Mouse (Mus musculus): ENCODE measurements around the gene Camkmt. TPM values are rescaled to one million over a fixed set of nuclear protein-coding genes. Genes with fewer than 3 reads are reported as not detected.

The Camkmt gene
- polyA plus RNA-seq, 1 experiment from 2014 or later, result 16.4 TPM

GRCm38 (mm10) chr17:85461577-85461976 lies 371.2 kb downstream of the Camkmt start:
- WGBS, result 51% methylated on average over 3 of the region's 3 CpGs
- no peak for ATAC-seq
- H3K9me3 ChIP-seq (ENCODE audit: control insufficient read depth, low read length), result no peaks in the 10 kb centered on the region
- H3K27me3 ChIP-seq (replicated peaks; ENCODE audit: control insufficient read depth, insufficient read depth, low read length), result peaks cover 59% of the 10 kb centered on the region
- no peak overlapping the region for H3K9ac ChIP-seq (ENCODE audit: low read depth, low read length)
- H3K4me1 ChIP-seq (ENCODE audit: control insufficient read depth, insufficient read depth, low read length), result 0 out of 2 replicates have a peak, but pooled peaks cover 6% of the 10 kb centered on the region
- H3K36me3 ChIP-seq (ENCODE audit: control insufficient read depth, insufficient read depth, low read length), result no peaks in the 10 kb centered on the region
- no peak overlapping the region for H3K27ac ChIP-seq (ENCODE audit: low read length)
- H3K4me2 ChIP-seq (ENCODE audit: low read depth, low read length), result no peak overlapping the region
- no peak overlapping the region for H3K4me3 ChIP-seq (ENCODE audit: low read length)

- no peak for ATAC-seq
- 16% methylated on average over 22 of the region's 22 CpGs for WGBS
- H3K9ac ChIP-seq (ENCODE audit: low read depth, low read length), result no peak overlapping the region
- H3K27me3 ChIP-seq (replicated peaks; ENCODE audit: control insufficient read depth, insufficient read depth, low read length), result peaks cover 61% of the 10 kb centered on the region
- H3K36me3 ChIP-seq (ENCODE audit: control insufficient read depth, insufficient read depth, low read length), result no peaks in the 10 kb centered on the region
- 0 out of 2 replicates have a peak, but pooled peaks cover 6% of the 10 kb centered on the region for H3K4me1 ChIP-seq (ENCODE audit: control insufficient read depth, insufficient read depth, low read length)
- H3K27ac ChIP-seq (ENCODE audit: low read length), result no peak overlapping the region
- H3K9me3 ChIP-seq (ENCODE audit: control insufficient read depth, low read length), result no peaks in the 10 kb centered on the region
- H3K4me2 ChIP-seq (ENCODE audit: low read depth, low read length), result peak overlapping the region; percentile 52; the same call in 1 of the 2 replicates
- H3K4me3 ChIP-seq (ENCODE audit: low read length), result no peak overlapping the region
Measured at GRCm38 (mm10) chr17:85463497-85464392, 373.4 kb downstream of the Camkmt start.

GRCm38 (mm10) chr17:85464466-85465411 lies 374.4 kb downstream of the Camkmt start:
- H3K4me2 ChIP-seq (ENCODE audit: low read depth, low read length), result peak overlapping the region; percentile 52
- peak overlapping the region; percentile 45; the same call in 1 of the 2 replicates for H3K9ac ChIP-seq (ENCODE audit: low read depth, low read length)
- H3K27me3 ChIP-seq (replicated peaks; ENCODE audit: control insufficient read depth, insufficient read depth, low read length), result peaks cover 56% of the 10 kb centered on the region
- no peaks in the 10 kb centered on the region for H3K36me3 ChIP-seq (ENCODE audit: control insufficient read depth, insufficient read depth, low read length)
- H3K27ac ChIP-seq (ENCODE audit: low read length), result no peak overlapping the region
- H3K4me3 ChIP-seq (ENCODE audit: low read length), result peak overlapping the region; percentile 41
- ATAC-seq, result peak; percentile 86
- H3K9me3 ChIP-seq (ENCODE audit: control insufficient read depth, low read length), result no peaks in the 10 kb centered on the region
- WGBS, result 4% methylated on average over 40 of the region's 40 CpGs
- H3K4me1 ChIP-seq (ENCODE audit: control insufficient read depth, insufficient read depth, low read length), result 0 out of 2 replicates have a peak, but pooled peaks cover 6% of the 10 kb centered on the region

GRCm38 (mm10) chr17:85469776-85470175 lies 379.4 kb downstream of the Camkmt start:
- H3K27me3 ChIP-seq (replicated peaks; ENCODE audit: control insufficient read depth, insufficient read depth, low read length), result peaks cover 68% of the 10 kb centered on the region
- no peak overlapping the region for H3K9ac ChIP-seq (ENCODE audit: low read depth, low read length)
- no peaks in the 10 kb centered on the region for H3K9me3 ChIP-seq (ENCODE audit: control insufficient read depth, low read length)
- no peaks in the 10 kb centered on the region for H3K36me3 ChIP-seq (ENCODE audit: control insufficient read depth, insufficient read depth, low read length)
- H3K4me1 ChIP-seq (ENCODE audit: control insufficient read depth, insufficient read depth, low read length), result 0 out of 2 replicates have a peak, but pooled peaks cover 2% of the 10 kb centered on the region
- ATAC-seq, result no peak
- H3K4me3 ChIP-seq (ENCODE audit: low read length), result no peak overlapping the region
- H3K27ac ChIP-seq (ENCODE audit: low read length), result no peak overlapping the region
- 77% methylated on average over 4 of the region's 4 CpGs for whole genome bisulfite sequencing
- no peak overlapping the region for H3K4me2 ChIP-seq (ENCODE audit: low read depth, low read length)

DNA sequence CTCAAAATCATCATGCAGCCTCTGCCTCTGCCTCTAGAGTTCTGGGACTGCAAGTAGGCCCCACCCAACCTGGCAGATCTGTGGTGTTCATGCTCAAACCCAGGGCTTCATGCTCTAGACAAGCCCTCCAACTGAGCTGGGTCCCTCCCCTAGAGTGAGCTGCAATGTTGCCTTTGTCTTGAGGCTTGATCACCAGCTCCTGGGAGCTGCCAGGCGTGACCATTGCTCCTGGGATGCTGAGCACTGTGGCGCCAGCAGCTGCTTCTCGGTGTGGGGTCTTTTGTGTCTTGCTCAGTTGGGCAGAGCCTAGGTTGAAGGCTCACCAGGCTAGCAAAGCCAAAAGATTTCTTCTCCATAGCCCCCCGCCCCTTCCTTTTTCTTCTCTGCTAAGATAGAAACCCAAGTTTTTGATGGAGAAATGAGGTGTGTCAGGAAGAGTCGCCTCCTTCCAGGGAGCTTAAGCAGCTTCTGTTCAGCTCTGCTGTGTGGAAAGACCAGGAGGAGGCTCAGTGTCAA lies 382.4 kb downstream of the Camkmt start:
- Histone ChIP-seq H3K4me2 (ENCODE audit: low read depth, low read length) (no peak overlapping the region), H3K27me3 (replicated peaks; ENCODE audit: control insufficient read depth, insufficient read depth, low read length) (peaks cover 59% of the 10 kb centered on the region), H3K9ac (ENCODE audit: low read depth, low read length) (no peak overlapping the region), H3K9me3 (ENCODE audit: control insufficient read depth, low read length) (no peaks in the 10 kb centered on the region), H3K36me3 (ENCODE audit: control insufficient read depth, insufficient read depth, low read length) (no peaks in the 10 kb centered on the region), H3K27ac (ENCODE audit: low read length) (no peak overlapping the region), H3K4me1 (ENCODE audit: control insufficient read depth, insufficient read depth, low read length) (no peaks in the 10 kb centered on the region), H3K4me3 (ENCODE audit: low read length) (no peak overlapping the region)
- ATAC-seq, result no peak
- WGBS, result 12% methylated on average over 5 of the region's 5 CpGs

- H3K36me3 ChIP-seq (ENCODE audit: control insufficient read depth, insufficient read depth, low read length), result no peaks in the 10 kb centered on the region
- 5% methylated on average over 16 of the region's 16 CpGs for WGBS
- no peak overlapping the region for H3K4me3 ChIP-seq (ENCODE audit: low read length)
- no peak overlapping the region for H3K4me2 ChIP-seq (ENCODE audit: low read depth, low read length)
- H3K27me3 ChIP-seq (replicated peaks; ENCODE audit: control insufficient read depth, insufficient read depth, low read length), result peaks cover 58% of the 10 kb centered on the region
- no peaks in the 10 kb centered on the region for H3K4me1 ChIP-seq (ENCODE audit: control insufficient read depth, insufficient read depth, low read length)
- ATAC-seq, result no peak
- no peak overlapping the region for H3K27ac ChIP-seq (ENCODE audit: low read length)
- H3K9ac ChIP-seq (ENCODE audit: low read depth, low read length), result no peak overlapping the region
- H3K9me3 ChIP-seq (ENCODE audit: control insufficient read depth, low read length), result no peaks in the 10 kb centered on the region
Measured at GRCm38 (mm10) chr17:85473217-85473616, 382.9 kb downstream of the Camkmt start.

GRCm38 (mm10) chr17:85473881-85474280 lies 383.5 kb downstream of the Camkmt start:
- ATAC-seq, result no peak
- Histone ChIP-seq H3K9me3 (ENCODE audit: control insufficient read depth, low read length) (no peaks in the 10 kb centered on the region), H3K4me3 (ENCODE audit: low read length) (no peak overlapping the region), H3K4me1 (ENCODE audit: control insufficient read depth, insufficient read depth, low read length) (no peaks in the 10 kb centered on the region), H3K36me3 (ENCODE audit: control insufficient read depth, insufficient read depth, low read length) (no peaks in the 10 kb centered on the region), H3K9ac (ENCODE audit: low read depth, low read length) (no peak overlapping the region), H3K27me3 (replicated peaks; ENCODE audit: control insufficient read depth, insufficient read depth, low read length) (peaks cover 52% of the 10 kb centered on the region), H3K4me2 (ENCODE audit: low read depth, low read length) (no peak overlapping the region), H3K27ac (ENCODE audit: low read length) (no peak overlapping the region)
- 9% methylated on average over 8 of the region's 8 CpGs for WGBS

DNA sequence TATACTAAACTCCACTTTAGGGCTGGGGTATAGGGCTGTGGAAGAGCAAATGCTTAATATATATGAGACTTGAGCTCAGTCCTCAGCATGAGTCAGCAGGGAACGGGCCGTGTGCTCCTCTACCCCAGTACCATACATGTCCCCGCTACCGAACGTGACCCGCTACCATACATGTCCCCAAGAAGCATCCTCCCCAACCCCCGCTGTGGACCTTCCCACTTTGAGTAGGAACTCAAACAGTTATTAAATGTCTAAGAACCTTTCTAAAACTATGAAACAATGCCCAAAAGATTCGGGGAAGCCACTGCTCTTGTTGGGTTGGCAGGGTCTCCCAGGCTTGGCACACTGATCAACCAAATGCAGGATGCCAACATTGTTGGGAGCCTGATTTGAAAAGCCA lies 390.9 kb downstream of the Camkmt start:
- H3K9me3 ChIP-seq (ENCODE audit: control insufficient read depth, low read length), result no peaks in the 10 kb centered on the region
- ATAC-seq, result no peak
- no peaks in the 10 kb centered on the region for H3K4me1 ChIP-seq (ENCODE audit: control insufficient read depth, insufficient read depth, low read length)
- no peak overlapping the region for H3K4me3 ChIP-seq (ENCODE audit: low read length)
- no peak overlapping the region for H3K27ac ChIP-seq (ENCODE audit: low read length)
- H3K9ac ChIP-seq (ENCODE audit: low read depth, low read length), result no peak overlapping the region
- H3K27me3 ChIP-seq (replicated peaks; ENCODE audit: control insufficient read depth, insufficient read depth, low read length), result peaks cover 29% of the 10 kb centered on the region
- no peak overlapping the region for H3K4me2 ChIP-seq (ENCODE audit: low read depth, low read length)
- H3K36me3 ChIP-seq (ENCODE audit: control insufficient read depth, insufficient read depth, low read length), result no peaks in the 10 kb centered on the region
- 87% methylated on average over 8 of the region's 8 CpGs for WGBS

- H3K4me2 ChIP-seq (ENCODE audit: low read depth, low read length), result no peak overlapping the region
- no peaks in the 10 kb centered on the region for H3K36me3 ChIP-seq (ENCODE audit: control insufficient read depth, insufficient read depth, low read length)
- no peak for ATAC-seq
- no peaks in the 10 kb centered on the region for H3K9me3 ChIP-seq (ENCODE audit: control insufficient read depth, low read length)
- H3K4me1 ChIP-seq (ENCODE audit: control insufficient read depth, insufficient read depth, low read length), result peaks cover 3% of the 10 kb centered on the region; the same call in 1 of the 2 replicates
- no peak overlapping the region for H3K27ac ChIP-seq (ENCODE audit: low read length)
- WGBS, result 89% methylated on average over 5 of the region's 5 CpGs
- H3K9ac ChIP-seq (ENCODE audit: low read depth, low read length), result no peak overlapping the region
- H3K27me3 ChIP-seq (replicated peaks; ENCODE audit: control insufficient read depth, insufficient read depth, low read length), result peaks cover 37% of the 10 kb centered on the region
- H3K4me3 ChIP-seq (ENCODE audit: low read length), result no peak overlapping the region
Measured at GRCm38 (mm10) chr17:85483086-85483485, 392.7 kb downstream of the Camkmt start.

Measured in intestine, embryonic 16.5 days (tissue).